Mouse (Mus musculus): ENCODE results near the gene Dnah8.

The Dnah8 gene

GRCm38 (mm10) chr17:30824473-30824872, 200.3 kb downstream of the Dnah8 start:
- DNase-seq (ENCODE audit: low spot score) = no peak

DNA sequence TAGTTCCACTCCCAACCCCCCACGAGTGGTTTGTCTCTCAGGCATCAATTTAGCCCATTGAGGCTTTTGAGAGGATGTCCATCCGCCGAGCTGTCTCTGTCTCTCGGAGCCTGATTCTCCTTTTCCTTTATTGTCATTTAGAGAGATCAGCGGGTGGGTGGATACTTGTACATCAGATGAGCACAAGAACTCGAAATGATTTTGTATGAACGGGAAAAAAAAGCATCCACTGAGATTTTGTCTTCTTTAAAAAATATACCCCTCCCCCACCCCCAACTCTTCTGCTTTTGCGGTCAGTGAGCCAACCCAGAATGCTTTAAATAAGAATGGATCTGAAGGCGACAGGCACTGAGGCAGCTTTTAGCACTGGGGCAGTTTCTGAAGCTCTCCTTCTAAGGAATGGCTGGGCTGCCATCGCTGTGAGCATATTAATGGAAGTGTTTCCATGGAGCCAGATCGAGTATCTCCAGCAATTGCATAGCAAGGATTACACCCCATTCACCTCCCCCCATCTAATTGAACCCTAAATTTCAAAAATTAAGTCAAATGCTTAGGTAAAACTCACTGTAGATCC, 201.7 kb downstream of the Dnah8 start:
- DNase-seq (ENCODE audit: low spot score) = no peak

- no peak for DNase-seq (ENCODE audit: low spot score)
Observed at GRCm38 (mm10) chr17:30831170-30831569, 207.0 kb downstream of the Dnah8 start.

DNA sequence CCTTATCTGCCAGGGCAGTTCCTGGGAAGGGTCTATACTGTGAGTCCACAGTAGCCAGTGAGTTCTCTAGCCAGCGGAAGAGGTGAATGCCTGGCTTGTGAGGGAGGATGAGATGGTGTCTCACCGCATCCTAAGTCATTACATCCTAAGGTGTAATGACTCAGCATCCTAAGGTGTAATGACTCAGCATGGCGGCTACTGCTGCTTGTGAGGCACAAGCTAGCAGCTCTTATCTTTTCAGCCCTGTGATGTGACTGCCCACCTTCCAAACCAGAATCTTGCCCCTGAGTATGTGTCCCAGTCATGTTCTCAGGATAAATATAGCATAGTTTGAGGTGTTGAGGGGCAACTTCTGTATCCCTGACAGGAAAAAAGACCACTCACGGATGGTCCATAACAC, 211.3 kb downstream of the Dnah8 start:
- DNase-seq (ENCODE audit: low spot score) = no peak

- no peak for DNase-seq (ENCODE audit: low spot score)
Observed at GRCm38 (mm10) chr17:30837031-30837430, 212.9 kb downstream of the Dnah8 start.

DNA sequence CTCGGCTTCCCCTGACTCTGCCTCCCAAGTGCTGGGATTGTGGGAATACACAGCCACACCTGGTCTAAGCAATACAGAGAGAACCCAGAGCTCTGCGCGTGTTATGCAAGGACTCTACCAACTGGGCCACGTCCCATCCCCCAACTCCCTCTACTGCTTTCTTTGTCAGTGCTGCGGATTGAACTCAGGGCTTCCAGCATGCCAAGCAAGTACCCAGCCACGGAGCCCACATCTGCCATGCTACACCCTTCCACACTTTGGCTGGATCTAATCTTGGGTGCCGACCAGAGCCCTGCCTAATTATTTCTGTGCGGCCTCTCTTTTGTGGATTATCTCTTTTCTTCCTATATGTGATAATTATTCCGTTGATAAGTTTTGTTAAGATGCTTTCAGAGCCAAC, 215.9 kb downstream of the Dnah8 start:
- DNase-seq (ENCODE audit: low spot score) = no peak

DNA sequence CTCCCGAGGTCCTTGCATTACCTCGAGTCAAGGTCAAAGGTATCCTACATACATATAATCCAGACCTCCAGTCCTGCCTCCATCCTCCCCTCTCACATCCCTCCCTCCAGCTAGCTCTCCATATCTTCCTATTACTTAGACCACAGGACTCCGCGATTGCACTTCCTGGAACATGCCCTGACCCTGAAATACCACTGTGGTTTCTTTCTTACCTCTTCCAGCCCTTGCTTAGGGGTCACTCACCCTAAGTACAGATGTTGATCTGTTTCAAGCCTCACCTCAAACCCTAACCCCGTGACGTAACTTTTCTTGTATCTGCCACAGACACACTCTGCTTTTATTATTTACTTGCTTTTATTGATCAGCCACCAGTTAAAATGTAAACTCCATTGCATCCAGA, 218.2 kb downstream of the Dnah8 start:
- no peak for DNase-seq (ENCODE audit: low spot score)

DNA sequence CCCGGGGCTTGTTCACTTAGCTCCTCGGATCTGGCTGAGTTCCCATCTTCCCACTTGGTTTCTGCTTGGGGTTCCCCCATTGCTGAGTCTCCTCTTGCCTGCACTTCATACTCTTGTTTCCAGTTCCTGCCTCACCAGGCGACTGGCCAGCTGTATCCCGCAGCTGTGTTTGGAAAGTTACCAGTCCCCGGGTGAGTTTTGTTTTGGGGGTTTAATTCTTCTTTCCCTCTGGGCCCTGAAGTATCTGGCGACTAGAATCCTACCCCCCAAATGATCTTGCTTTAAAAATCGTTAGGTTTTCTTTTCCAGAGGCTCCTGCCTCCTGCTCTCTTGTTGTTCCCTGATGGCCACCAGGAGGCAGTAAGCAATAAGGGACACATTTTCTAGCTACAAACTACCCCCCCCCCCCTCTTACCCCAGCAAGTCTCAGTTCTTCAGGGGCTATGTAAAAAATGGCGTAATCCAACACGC, 220.2 kb downstream of the Dnah8 start:
- DNase-seq (ENCODE audit: low spot score) = no peak

GRCm38 (mm10) chr17:30847498-30847897, 223.3 kb downstream of the Dnah8 start:
- no peak for DNase-seq (ENCODE audit: low spot score)

GRCm38 (mm10) chr17:30848086-30848485, 223.9 kb downstream of the Dnah8 start:
- DNase-seq (ENCODE audit: low spot score) = no peak

- DNase-seq (ENCODE audit: low spot score) = no peak
Observed at GRCm38 (mm10) chr17:30848804-30849203, 224.7 kb downstream of the Dnah8 start.

DNA sequence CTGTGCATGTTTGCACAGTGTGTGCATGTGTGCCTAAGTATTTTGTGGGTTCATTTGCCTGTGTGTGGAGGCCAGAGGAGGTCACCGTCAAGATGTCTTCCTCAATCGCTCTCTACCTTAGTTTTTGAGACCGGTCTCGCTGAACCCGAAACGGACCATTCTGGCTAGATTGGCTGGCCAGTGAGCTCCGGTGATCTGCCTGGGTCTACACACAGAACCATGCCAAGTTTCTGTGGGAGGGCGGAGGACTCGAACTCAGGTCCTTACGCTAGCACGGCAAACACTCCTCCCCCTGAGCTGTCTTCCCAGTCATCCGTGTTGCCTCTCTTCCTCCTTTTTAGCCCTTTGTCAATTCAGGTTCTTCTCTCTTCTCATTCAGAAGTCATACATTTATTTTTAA, 225.7 kb downstream of the Dnah8 start:
- DNase-seq (ENCODE audit: low spot score) = no peak

GRCm38 (mm10) chr17:30852345-30852744, 228.2 kb downstream of the Dnah8 start:
- DNase-seq (ENCODE audit: low spot score) = no peak

GRCm38 (mm10) chr17:30857347-30857746, 233.2 kb downstream of the Dnah8 start:
- DNase-seq (ENCODE audit: low spot score) = no peak

- DNase-seq (ENCODE audit: low spot score) = no peak
Observed at GRCm38 (mm10) chr17:30858586-30859259, 234.6 kb downstream of the Dnah8 start.

DNA sequence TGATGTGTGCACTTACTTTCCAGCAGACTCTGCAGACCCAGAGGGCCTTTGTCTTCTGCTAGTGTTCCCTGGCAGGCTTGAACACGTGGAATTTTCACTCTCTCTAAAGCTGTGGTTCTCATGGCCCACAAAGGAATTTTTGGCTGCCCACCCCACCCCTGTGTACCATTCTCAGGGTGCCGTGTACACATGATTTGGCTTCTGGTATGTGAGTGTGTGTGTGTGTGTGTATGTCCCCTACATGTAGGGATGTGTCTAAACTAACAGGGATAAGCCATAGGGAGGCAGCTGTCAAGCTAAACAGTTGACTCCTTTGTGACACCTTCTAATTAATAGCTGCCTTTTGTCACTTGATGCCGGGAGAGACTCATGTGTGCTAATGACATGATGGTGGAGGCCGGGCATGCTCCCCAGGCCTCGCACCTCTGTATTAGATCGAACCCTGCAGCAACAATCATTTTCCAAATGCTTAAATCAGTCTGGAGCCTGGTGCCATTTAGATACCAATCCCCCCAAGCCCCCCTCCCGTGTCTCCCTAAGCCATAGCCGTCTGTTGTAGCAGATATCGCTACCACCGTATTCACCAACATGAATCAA, 235.9 kb downstream of the Dnah8 start:
- DNase-seq (ENCODE audit: low spot score) = no peak

- DNase-seq (ENCODE audit: low spot score) = no peak
Observed at GRCm38 (mm10) chr17:30860606-30861005, 236.5 kb downstream of the Dnah8 start.

DNA sequence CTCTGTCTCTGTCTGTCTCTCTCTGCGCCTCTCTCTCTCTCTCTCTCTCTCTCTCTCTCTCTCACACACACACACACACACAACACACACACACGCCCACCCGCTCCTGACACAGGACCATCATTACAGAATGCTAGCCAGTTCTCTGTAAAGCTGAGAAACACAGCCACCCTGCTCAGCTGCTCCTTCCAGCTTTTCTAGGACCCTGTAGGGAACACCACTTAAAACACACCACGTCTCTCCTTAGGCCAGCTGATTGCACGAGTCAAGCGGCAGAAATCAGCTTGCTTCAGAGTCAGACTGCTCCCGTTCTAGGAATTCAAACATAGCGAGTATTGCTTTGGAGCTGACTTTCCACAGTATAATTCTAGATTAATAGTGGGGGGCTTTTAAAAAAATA, 242.1 kb downstream of the Dnah8 start:
- no peak for DNase-seq (ENCODE audit: low spot score)

DNA sequence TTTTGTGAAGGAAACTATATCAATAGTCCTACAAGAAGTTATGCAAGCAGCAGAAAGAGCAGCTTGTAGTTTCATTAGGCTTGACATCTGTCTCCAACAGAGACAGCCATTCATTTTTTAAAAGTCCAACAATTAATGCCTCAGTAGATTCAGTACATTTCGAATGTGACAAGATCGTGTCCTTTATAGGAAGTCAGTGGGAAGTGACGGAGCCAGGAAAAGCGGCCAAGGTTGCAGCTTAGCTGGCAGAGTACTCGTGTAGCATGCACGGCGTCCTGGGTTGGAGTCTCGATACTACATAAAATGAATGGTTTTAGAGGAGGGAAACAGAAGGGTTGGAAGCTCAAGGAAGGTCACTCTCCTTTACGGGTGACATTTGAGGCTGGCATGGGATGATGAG, 242.8 kb downstream of the Dnah8 start:
- no peak for DNase-seq (ENCODE audit: low spot score)

- no peak for DNase-seq (ENCODE audit: low spot score)
Observed at GRCm38 (mm10) chr17:30871040-30871439, 246.9 kb downstream of the Dnah8 start.

GRCm38 (mm10) chr17:30874276-30874675, 250.1 kb downstream of the Dnah8 start:
- no peak for DNase-seq (ENCODE audit: low spot score)

DNA sequence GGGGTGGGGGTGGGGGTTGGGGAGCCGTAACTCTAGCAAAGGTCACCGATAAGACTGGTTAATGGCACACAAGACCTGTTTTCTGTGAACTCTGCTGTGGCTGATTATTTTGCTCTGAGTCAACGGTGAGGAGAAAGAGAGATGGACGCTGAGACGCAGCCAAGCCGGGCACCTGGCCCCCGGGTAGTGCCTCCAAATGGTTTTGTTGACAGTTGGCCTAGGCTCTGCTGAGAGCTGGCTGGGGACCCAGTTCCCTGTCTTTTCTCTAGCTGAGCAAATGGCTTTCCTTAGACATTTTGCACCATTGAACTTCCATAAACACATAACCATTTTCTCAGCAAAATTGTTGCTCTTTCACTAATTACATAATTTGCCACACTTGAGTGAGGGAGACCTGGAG, 253.3 kb downstream of the Dnah8 start:
- no peak for DNase-seq (ENCODE audit: low spot score)

DNA sequence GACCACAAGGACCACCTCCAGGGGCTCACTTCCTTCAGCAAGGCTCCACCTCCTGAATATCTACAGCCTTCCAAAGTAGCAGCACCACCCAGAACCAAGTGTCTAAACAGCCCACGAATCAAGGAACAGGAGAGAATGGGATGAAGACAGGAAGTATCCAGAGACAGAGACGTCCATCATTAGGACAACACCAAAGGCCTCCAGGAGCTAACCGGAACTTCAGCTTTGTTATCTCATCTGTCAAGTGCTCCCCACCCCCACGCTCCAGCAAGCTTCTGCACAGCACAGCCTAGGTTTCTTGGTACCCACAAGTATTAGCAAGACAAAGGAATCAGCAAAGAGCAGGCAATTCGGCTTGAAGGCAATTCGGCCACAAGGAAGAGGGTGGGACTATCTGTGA, 254.5 kb downstream of the Dnah8 start:
- no peak for DNase-seq (ENCODE audit: low spot score)

GRCm38 (mm10) chr17:30880391-30880790, 256.2 kb downstream of the Dnah8 start:
- DNase-seq (ENCODE audit: low spot score) = no peak

Measured in ovary, adult 18-20 months (tissue).